Mouse (Mus musculus) retina, adult 2 months (tissue): ENCODE data around the gene Foxo6.

Source experiments
- DNase-seq: peaks from one replicate; pipeline ENCODE4 v3.0.0-alpha.2; 2012; ENCODE audit warnings: low read depth, low spot score

The Foxo6 gene

DNA sequence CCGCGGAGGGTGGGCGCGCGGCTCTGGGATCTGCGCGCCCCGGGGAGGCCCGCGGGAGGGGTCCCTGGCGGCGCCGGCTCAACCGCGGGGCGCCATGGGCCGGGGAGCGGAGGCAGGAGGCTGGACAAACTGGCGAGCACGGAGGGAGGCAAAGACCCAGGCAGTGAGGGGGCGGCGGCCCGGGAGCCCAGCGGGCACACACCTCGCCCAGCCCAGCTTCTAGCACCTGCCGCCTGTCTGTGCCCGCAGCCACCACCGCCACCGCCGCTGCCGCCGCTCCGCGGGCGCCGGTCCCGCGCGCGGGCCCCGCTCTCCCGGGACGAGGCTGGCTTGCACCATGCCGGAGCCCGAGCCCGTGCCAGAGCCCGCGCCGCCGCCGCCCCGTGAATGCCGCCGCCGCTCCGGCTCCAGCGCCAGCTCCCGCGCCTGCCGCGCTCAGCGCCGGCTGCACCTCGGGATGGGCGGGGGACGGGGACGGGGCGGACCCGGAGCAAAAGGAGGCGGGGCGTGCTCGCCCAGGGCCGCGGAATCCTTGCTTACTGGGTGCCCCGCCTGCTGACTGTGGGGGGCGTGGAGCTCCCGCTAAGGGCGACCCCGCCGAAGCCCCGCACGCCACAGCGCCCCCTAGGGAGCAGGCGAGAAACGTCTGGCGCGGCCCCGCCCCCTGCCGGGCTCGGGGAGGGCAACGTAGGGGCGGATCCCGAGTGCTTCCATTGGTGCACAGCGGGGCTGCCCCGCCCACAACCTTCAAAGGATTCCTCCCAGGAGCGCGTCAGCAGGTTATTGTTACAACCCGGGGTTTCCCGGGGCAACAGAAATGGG lies at the start of gene Foxo6:
Gene Foxo6, minus strand, starts transcription at position 60 of the 822 bp plus-strand sequence.
- peak; percentile 70 for DNase-seq

GRCm38 (mm10) chr4:120334316-120334715 lies 47.2 kb upstream of the Foxo6 start:
- DNase-seq = no peak

- no peak for DNase-seq
Observed at GRCm38 (mm10) chr4:120332934-120333421, 45.8 kb upstream of the Foxo6 start.

DNA sequence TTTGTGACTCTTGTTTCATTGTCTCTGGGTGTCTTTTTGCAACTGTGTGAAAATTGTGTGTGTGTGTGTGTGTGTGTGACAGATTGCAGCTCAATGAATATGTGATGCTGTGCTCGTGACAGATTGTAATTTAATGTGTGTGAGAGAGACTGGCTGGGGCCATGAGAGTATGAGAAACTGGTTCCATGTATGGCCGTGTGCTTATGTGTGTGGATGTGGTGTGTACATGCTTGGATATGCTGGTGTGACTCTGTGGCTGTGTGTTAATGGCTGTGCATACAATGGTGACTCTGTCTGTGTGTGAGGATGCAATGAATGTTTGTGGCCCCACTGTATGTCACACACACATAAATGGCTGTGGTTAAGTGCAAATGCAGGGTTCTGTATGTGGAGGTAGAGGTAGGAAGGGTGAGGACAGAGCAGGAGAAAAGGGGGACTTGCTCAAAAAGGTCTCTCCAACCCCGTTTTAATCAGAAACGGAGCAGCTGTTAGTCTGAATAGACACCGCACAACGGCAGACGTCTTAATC lies 45.3 kb upstream of the Foxo6 start:
- DNase-seq = no peak

DNA sequence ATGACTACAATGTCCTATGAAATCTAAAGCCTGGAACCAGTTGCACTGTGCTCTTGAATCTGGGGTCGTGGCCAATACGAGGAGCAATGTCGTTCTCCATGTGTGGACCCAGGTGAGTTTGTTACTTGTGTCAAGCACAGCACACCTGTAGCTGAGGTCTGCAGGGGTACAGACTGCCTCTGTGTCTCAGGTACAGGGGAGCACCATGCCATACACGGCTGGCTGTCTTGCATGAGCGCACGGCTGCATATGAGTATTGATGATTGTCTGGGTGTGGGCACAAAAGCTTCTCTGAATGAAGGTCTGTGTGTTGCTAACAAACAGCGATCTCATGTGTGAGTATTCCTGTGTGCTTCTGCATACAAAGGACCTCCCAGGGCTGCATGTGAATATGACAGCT lies 44.8 kb upstream of the Foxo6 start:
- no peak for DNase-seq

DNA sequence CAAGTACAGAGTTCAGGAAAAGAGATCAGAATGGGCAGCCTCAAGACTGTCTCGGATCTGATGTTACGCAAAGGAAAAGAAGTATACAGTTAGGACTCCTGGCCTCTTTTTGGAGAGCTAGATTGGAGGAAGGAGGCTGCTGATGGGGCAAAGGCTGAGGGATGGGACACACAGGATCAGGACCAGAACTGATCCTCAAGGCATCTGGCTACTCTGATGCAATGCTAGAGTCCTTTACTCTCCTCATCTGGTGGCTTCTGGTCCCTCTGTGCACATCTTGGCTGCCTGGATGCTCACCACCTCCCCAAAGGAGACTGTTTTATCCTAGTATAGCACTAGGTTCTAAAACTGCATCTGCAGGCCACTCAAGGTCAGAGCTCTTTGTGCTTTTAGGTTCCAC lies 44.4 kb upstream of the Foxo6 start:
- DNase-seq = no peak

DNA sequence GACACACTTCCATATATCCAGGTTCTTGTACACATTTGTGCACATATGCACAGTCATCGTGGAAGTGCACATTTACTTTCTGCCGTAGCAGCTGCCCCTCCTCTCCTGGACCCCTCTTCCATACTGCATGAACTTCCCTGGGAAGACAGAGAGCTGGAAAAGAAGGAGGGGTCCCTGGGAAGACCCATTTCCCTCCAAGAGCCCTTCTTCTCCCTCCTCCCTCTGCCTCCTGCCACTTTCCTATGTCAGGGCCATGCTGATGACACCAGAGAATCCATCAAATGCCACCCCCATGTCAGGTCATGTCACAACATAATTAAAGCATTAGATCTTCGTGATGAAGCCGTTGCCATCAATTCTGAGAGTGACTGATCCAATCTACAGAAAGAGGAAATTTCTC lies 38.6 kb upstream of the Foxo6 start:
- no peak for DNase-seq

GRCm38 (mm10) chr4:120325051-120325450 lies 37.9 kb upstream of the Foxo6 start:
- DNase-seq = no peak

GRCm38 (mm10) chr4:120323858-120324257 lies 36.7 kb upstream of the Foxo6 start:
- no peak for DNase-seq

DNA sequence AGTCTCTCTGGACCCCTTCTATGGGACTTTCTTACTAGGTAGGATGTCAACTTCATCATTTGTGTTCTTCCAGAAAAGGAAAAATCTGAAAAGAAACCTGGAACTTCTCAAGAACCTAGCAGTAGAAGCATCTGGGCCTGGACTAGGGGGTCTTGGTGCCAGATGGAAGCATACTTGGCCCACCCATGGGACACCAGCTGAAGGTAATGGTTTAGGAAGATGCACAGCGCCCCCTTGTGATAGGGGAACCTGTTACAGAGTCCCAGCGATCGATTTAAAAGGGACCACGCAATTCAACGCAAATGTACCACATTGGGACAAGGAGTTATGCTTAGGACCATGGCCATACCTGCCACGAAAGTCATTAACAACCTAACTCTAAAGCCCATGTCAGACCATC lies 36.0 kb upstream of the Foxo6 start:
- DNase-seq = no peak

DNA sequence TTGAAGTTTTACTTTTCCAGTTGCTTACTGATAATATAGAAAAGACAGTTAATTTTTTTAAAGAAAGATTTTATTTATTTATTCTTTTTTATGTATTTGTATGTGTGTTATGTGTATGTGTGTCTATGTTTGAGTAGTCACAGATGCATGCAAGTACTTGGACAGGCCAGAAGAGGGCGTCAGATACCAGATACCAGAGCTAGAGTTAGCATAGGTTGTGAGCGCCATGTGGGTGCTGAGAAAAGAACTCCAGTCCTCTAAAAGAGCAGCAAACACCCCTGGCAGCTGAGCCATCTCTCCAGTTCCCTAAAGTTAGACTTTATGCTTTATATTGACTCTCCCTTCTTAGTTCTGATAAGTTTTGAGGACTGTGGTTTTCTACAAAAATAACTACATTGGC lies 30.4 kb upstream of the Foxo6 start:
- no peak for DNase-seq

- DNase-seq = peak; percentile 63
Observed at GRCm38 (mm10) chr4:120316716-120317115, 29.6 kb upstream of the Foxo6 start.

GRCm38 (mm10) chr4:120314571-120314970 lies 27.4 kb upstream of the Foxo6 start:
- DNase-seq = no peak

- DNase-seq = no peak
Observed at GRCm38 (mm10) chr4:120313309-120313708, 26.2 kb upstream of the Foxo6 start.

- no peak for DNase-seq
Observed at GRCm38 (mm10) chr4:120304580-120304979, 17.4 kb upstream of the Foxo6 start.

DNA sequence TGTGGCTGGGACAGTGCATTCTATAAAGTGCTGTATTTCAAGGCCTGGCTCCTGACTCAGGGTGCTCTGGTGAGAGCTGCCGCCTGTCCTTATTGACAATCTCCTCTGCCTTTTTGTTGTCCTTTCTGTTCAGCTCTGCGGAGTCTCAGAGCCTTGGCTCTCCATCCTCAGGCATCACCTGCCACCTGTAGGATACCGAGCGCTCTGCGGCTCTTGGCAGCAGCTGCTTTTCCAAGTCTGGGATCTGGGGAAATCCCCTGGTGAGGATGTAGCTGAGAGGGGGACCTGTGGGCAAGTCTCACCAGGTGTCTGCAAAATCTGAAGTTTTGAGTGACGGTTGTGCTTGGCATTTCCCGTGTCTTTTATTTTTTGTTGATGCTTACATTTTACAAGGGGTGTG lies 12.1 kb upstream of the Foxo6 start:
- DNase-seq = no peak

DNA sequence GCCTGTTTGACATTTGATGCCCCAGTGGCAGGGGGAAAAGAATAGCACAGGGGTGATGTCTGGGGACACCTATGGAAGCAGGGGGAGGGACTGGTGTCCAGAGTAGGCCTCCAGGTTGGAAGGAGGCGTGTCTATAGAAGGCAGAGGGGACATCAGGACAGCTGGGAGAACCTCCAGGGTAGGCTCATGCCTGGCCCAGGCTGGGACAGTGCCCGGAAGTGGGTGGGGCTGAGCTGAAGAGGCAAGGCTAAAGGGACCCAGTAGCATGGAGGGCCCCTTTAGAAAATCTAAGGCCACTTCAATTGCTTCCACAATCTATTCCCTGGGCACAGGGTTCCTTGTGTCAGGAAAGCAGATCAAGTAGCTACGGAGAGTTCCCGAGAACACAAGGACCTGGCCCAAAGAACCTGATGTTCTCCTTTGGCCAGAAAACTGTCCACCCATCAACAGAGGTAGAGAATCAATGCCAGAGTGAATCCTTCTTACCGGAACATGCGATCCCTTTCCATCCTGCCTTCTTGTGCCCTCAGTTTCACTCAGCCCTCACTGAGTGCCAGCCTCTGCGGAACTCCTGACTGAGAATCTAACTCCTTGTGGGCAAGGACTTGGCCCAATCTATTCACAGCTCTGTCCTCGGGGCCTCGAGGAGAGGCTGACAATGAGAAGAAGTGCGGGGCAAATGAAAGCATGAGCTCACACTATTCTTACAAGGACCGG lies 4.1 kb upstream of the Foxo6 start:
- DNase-seq = no peak

GRCm38 (mm10) chr4:120290486-120290885 lies 3.3 kb upstream of the Foxo6 start:
- no peak for DNase-seq

DNA sequence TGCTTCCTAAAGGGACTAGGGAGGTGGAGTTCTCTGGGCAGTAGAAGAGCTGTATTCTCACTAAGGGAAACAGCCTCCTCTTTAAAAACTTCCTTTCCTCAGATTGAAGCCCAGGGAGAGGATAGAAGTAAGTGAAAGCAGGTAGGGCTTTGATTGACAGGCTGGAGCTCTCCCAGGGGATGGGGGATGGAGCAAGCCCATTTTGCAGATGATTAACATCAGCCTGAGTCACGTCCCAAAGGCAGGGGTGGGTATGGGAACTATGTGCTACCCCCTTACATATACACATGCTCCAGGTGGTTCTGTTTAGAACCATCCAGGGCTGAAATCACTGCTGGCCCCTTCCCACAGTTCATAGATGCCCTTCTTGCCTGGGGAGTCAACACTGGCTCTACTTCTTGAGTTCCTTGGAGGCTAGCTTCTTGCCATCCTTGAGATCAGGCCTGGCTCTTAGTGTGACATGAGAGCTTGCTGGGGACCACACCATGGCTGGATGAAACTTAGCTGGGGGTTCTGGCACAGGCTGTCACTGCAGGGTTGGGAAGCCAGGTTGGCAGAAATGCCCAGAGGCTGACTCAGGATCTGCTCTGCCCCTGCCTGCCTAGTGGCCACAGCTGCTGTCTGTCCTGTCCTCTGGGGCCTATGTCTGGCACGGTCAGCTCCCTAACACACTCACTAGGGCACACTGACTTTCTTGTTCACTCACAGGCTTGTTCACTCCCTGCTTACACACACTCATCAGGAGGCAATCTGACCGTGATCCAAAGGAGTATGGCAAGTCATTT lies 2.2 kb upstream of the Foxo6 start:
- no peak for DNase-seq

- no peak for DNase-seq
Observed at GRCm38 (mm10) chr4:120286761-120287241, 348 bp downstream of the Foxo6 start.

- DNase-seq = no peak
Observed at GRCm38 (mm10) chr4:120285730-120286129, 1.4 kb downstream of the Foxo6 start.

GRCm38 (mm10) chr4:120285223-120285622 lies 1.9 kb downstream of the Foxo6 start:
- no peak for DNase-seq
